Comparison of ENCODE assay signal across 33 mouse cellular contexts in genomic region chr2:151040411-151040810, GRCm38 (mm10). TPM values are rescaled to one million over a fixed set of nuclear protein-coding genes. Genes with fewer than 3 reads are reported as not detected.
DNase-seq lines count a peak whose midpoint lies in the region; ATAC-seq and TF ChIP-seq lines count a peak whose summit lies in the region.
"Had no signal": no experiment of that assay in that cellular context is flagged by ENCODE, and none has a peak within 500 bp of the region (broad histone marks: within the 10 kb centered on the region; RNA-seq: fewer than 3 reads in every experiment).

No protein-coding gene starts in this region.

- H3K27ac ChIP-seq in limb, embryonic 12.5 days, result no peak overlapping the region
- no peak overlapping the region for H3K27ac ChIP-seq in limb, embryonic 10.5 days
- no peak overlapping the region for H3K27ac ChIP-seq in CH12.LX (ENCODE audit: insufficient read depth, low read depth)
- no peak overlapping the region for H3K27ac ChIP-seq in liver, embryonic 14.5 days
- H3K27ac ChIP-seq: embryonic facial prominence, embryonic 13.5 days; heart, embryonic 15.5 days; intestine, embryonic 15.5 days; macrophage had no signal

- H3K4me2 ChIP-seq in limb, embryonic 12.5 days, result no peak overlapping the region
- H3K4me2 ChIP-seq in CH12.LX (ENCODE audit: insufficient read depth, low read depth, poor library complexity, severe bottlenecking), result 0 out of 2 replicates have a peak overlapping the region, but pooled peaks have one; percentile 1
- H3K4me2 ChIP-seq in liver, embryonic 14.5 days (ENCODE audit: low read depth), result peak overlapping the region; percentile 96

- no peak for TF ChIP-seq CTCF in CH12.LX (conservative IDR thresholded peaks at IDR 0.05 in 1 of 2, IDR thresholded peaks at IDR 0.05 in 1 of 2; ENCODE audit: low read depth in 2 of 2, low read length in 2 of 2)
- no peak for TF ChIP-seq CTCF in liver, embryonic 14.5 days (IDR thresholded peaks at IDR 0.05; ENCODE audit: low read depth)

- no peak for TF ChIP-seq POLR2A in CH12.LX (IDR thresholded peaks at IDR 0.05; ENCODE audit: low read depth, low read length)

- in situ Hi-C loops in CH12.LX (cut with MboI; ENCODE audit: low pct_ligation_motif_present, low pct_unique_long_range_greater_than_20kb, low sequenced_read_pairs), result no loop called here

- ATAC-seq in erythroblast, adult 5-6 weeks (replicated peaks; ENCODE audit: low FRiP score, poor library complexity, severe bottlenecking), result no peak
- ATAC-seq in limb, embryonic 12.5 days (ENCODE audit: insufficient number of reproducible peaks, insufficient read depth, low FRiP score, low TSS enrichment, low read depth), result no peak
- no peak for ATAC-seq in liver, embryonic 14.5 days (ENCODE audit: insufficient read depth)
- no peak for ATAC-seq in megakaryocyte progenitor cell, adult 5-6 weeks (replicated peaks; ENCODE audit: poor library complexity)

- DNase-seq in limb, embryonic 10.5 days (ENCODE audit: low spot score), result no peak
- DNase-seq in CH12.LX (ENCODE audit: extremely low read depth), result no peak
- DNase-seq in liver, embryonic 14.5 days (ENCODE audit: low read depth in 3 of 3, low spot score in 3 of 3), result no peak
- DNase-seq in testis, postnatal 10 days (ENCODE audit: low spot score), result no peak
- DNase-seq: adrenal gland, adult 8-10 months; cerebellum, adult 11-12 months; cerebellum, postnatal 14 days; embryo, embryonic 11 days; gastrocnemius, adult 2 months; heart, postnatal 4 days; kidney, adult 8-10 months; layer of hippocampus, postnatal 36 days; right cerebral cortex, postnatal 14 days had no signal

- TF ChIP-seq RAD21 in CH12.LX (IDR thresholded peaks at IDR 0.05; ENCODE audit: low read depth, low read length), result no peak

- no peaks in the 10 kb centered on the region for H3K9me3 ChIP-seq in erythroblast, embryonic 14.5 days (ENCODE audit: control insufficient read depth, low read length)
- no peaks in the 10 kb centered on the region for H3K9me3 ChIP-seq in limb, embryonic 12.5 days
- no peaks in the 10 kb centered on the region for H3K9me3 ChIP-seq in limb, embryonic 10.5 days (replicated peaks)
- H3K9me3 ChIP-seq in CH12.LX (replicated peaks; ENCODE audit: low read length), result no peaks in the 10 kb centered on the region
- no peaks in the 10 kb centered on the region for H3K9me3 ChIP-seq in liver, embryonic 14.5 days (ENCODE audit: control insufficient read depth, low read length)
- H3K9me3 ChIP-seq: heart, embryonic 15.5 days; intestine, embryonic 15.5 days; midbrain, embryonic 13.5 days had no signal

- no peak for TF ChIP-seq EP300 in CH12.LX (IDR thresholded peaks at IDR 0.05; ENCODE audit: low read length)
- no peak for TF ChIP-seq EP300 in liver, embryonic 14.5 days (IDR thresholded peaks at IDR 0.05; ENCODE audit: low read depth)

- peak overlapping the region; percentile 92 for H3K4me3 ChIP-seq in erythroblast, embryonic 14.5 days (replicated peaks)
- H3K4me3 ChIP-seq in limb, embryonic 12.5 days (replicated peaks), result 0 out of 2 replicates have a peak overlapping the region, but pooled peaks have one; percentile 79
- H3K4me3 ChIP-seq in limb, embryonic 10.5 days, result no peak overlapping the region
- no peak overlapping the region for H3K4me3 ChIP-seq in CH12.LX (replicated peaks in 1 of 3; ENCODE audit: low read depth in 2 of 3, low read length in 2 of 3, poor library complexity in 1 of 3)
- peak overlapping the region in 1 of 2 experiments; percentile 91; a peak in 2 of 4 replicates for H3K4me3 ChIP-seq in liver, embryonic 14.5 days (ENCODE audit: insufficient read depth in 1 of 2, low read depth in 2 of 2, low read length in 2 of 2)

- H3K79me2 ChIP-seq in CH12.LX (replicated peaks; ENCODE audit: control insufficient read depth, extremely low read depth, insufficient read depth, poor library complexity, severe bottlenecking), result peaks cover 21% of the 10 kb centered on the region

- peaks cover 15% of the 10 kb centered on the region for H3K36me3 ChIP-seq in erythroblast, embryonic 14.5 days (ENCODE audit: control insufficient read depth)
- H3K36me3 ChIP-seq in limb, embryonic 12.5 days, result no peaks in the 10 kb centered on the region; the same call in 1 of the 2 replicates
- H3K36me3 ChIP-seq in limb, embryonic 10.5 days, result no peaks in the 10 kb centered on the region
- H3K36me3 ChIP-seq in CH12.LX (replicated peaks in 1 of 2; ENCODE audit: control insufficient read depth in 1 of 2, insufficient read depth in 1 of 2, low read length in 1 of 2), result peaks cover 0 to 2% of the 10 kb centered on the region in 2 experiments
- no peaks in the 10 kb centered on the region; the same call in none of the 2 replicates for H3K36me3 ChIP-seq in liver, embryonic 14.5 days (replicated peaks; ENCODE audit: control insufficient read depth, insufficient read depth, low read depth)
- H3K36me3 ChIP-seq: embryonic facial prominence, embryonic 13.5 days; heart, embryonic 15.5 days; intestine, embryonic 15.5 days; midbrain, embryonic 13.5 days had no signal

- dilution Hi-C loops in CH12.LX (cut with MboI; ENCODE audit: extremely low pct_ligation_motif_present, extremely low pct_unique_long_range_greater_than_20kb, low sequenced_read_pairs), result no loop called here

- H3K9ac ChIP-seq in limb, embryonic 12.5 days (replicated peaks), result no peak overlapping the region
- no peak overlapping the region for H3K9ac ChIP-seq in CH12.LX (ENCODE audit: insufficient read depth, low read depth)
- peak overlapping the region; percentile 62 for H3K9ac ChIP-seq in liver, embryonic 14.5 days (replicated peaks)
- H3K9ac ChIP-seq: heart, embryonic 15.5 days had no signal

- H3K27me3 ChIP-seq in erythroblast, embryonic 14.5 days (ENCODE audit: control insufficient read depth), result no peaks in the 10 kb centered on the region
- no peaks in the 10 kb centered on the region for H3K27me3 ChIP-seq in limb, embryonic 12.5 days
- no peaks in the 10 kb centered on the region for H3K27me3 ChIP-seq in limb, embryonic 10.5 days (ENCODE audit: low read depth, poor library complexity, severe bottlenecking)
- peaks cover 3% of the 10 kb centered on the region for H3K27me3 ChIP-seq in CH12.LX (replicated peaks)
- H3K27me3 ChIP-seq in liver, embryonic 14.5 days (ENCODE audit: control insufficient read depth, insufficient read depth, low read length), result no peaks in the 10 kb centered on the region
- H3K27me3 ChIP-seq: embryonic facial prominence, embryonic 13.5 days; heart, embryonic 15.5 days; intestine, embryonic 15.5 days; midbrain, embryonic 13.5 days had no signal

- 90% methylated on average over 1 of the region's 1 CpGs for WGBS in limb, embryonic 12.5 days
- 83% methylated on average over 1 of the region's 1 CpGs for WGBS in limb, embryonic 10.5 days
- WGBS in liver, embryonic 14.5 days (ENCODE audit: insufficient replicate concordance), result 69% methylated on average over 1 of the region's 1 CpGs

- H3K4me1 ChIP-seq in erythroblast, embryonic 14.5 days (ENCODE audit: control insufficient read depth), result peaks cover 41% of the 10 kb centered on the region
- peaks cover 16% of the 10 kb centered on the region for H3K4me1 ChIP-seq in limb, embryonic 12.5 days (replicated peaks)
- peaks cover 10% of the 10 kb centered on the region for H3K4me1 ChIP-seq in limb, embryonic 10.5 days
- peaks cover 5 to 20% of the 10 kb centered on the region in 2 experiments; a peak in 2 of 4 replicates for H3K4me1 ChIP-seq in CH12.LX (ENCODE audit: control insufficient read depth in 1 of 2, insufficient read depth in 2 of 2)
- H3K4me1 ChIP-seq in liver, embryonic 14.5 days (replicated peaks; ENCODE audit: control insufficient read depth in 2 of 2, insufficient read depth in 2 of 2, low read length in 1 of 2), result peaks cover 14 to 19% of the 10 kb centered on the region in 2 experiments
- H3K4me1 ChIP-seq: intestine, embryonic 15.5 days had no signal

RNA-seq across cellular contexts. Expression of gene Nanp, which starts 1.2 kb away (rescaled TPM):
- polyA plus RNA-seq in erythroblast, embryonic 14.5 days (2012), result 2.4 and 4.6 TPM in 2 replicates
- total RNA-seq in erythroblast, adult 5-6 weeks (2015; ENCODE audit: low replicate concordance), result 22.1 and 31.6 TPM in 2 replicates
- total RNA-seq in erythroblast, adult 5-6 weeks (2017; ENCODE audit: low replicate concordance), result 16.5 and 43.2 TPM in 2 replicates
- polyA plus RNA-seq in limb, embryonic 12.5 days (2016; fragmentation: Nextera tagmentation; extraction: Ambion mirVana), result 51.4 and 53.4 TPM in 2 replicates
- 53.8 and 54.4 TPM in 2 replicates for polyA plus RNA-seq in limb, embryonic 10.5 days (2016; fragmentation: Nextera tagmentation; extraction: Ambion mirVana)
- total RNA-seq in CH12.LX (2012; rRNA removed), result 15.6 and 22.2 TPM in 2 replicates
- 30.8 and 35.3 TPM in 2 replicates for total RNA-seq in CH12.LX (2014; rRNA removed)
- polyA plus RNA-seq in CH12.LX (2012; ENCODE audit: insufficient read length, low read depth), result 31.9 and 33.0 TPM in 2 replicates
- polyA plus RNA-seq in liver, embryonic 14.5 days (2012; rRNA removed), result 17.9 and 28.8 TPM in 2 replicates
- 76.9 and 81.4 TPM in 2 replicates for polyA plus RNA-seq in liver, embryonic 14.5 days (2014; fragmentation: Nextera tagmentation; extraction: Ambion mirVana)
- total RNA-seq in megakaryocyte progenitor cell, adult 5-6 weeks (2015), result 22.7 and 38.8 TPM in 2 replicates
- 19.3 and 22.5 TPM in 2 replicates for total RNA-seq in megakaryocyte progenitor cell, adult 5-6 weeks (2017)

RNA-seq across cellular contexts. Expression of gene Ninl, which starts 1.2 kb away (rescaled TPM):
- polyA plus RNA-seq in erythroblast, embryonic 14.5 days (2012), result 2.4 and 3.2 TPM in 2 replicates
- 16.9 and 21.9 TPM in 2 replicates for total RNA-seq in erythroblast, adult 5-6 weeks (2015; ENCODE audit: low replicate concordance)
- 71.1 and 103 TPM in 2 replicates for total RNA-seq in erythroblast, adult 5-6 weeks (2017; ENCODE audit: low replicate concordance)
- polyA plus RNA-seq in limb, embryonic 12.5 days (2016; fragmentation: Nextera tagmentation; extraction: Ambion mirVana), result 13.2 and 14.5 TPM in 2 replicates
- polyA plus RNA-seq in limb, embryonic 10.5 days (2016; fragmentation: Nextera tagmentation; extraction: Ambion mirVana), result 21.5 and 22.6 TPM in 2 replicates
- total RNA-seq in CH12.LX (2012; rRNA removed) (5.8 and 6.6 TPM in 2 replicates), CH12.LX (2014; rRNA removed) (1.8 and 3.8 TPM in 2 replicates)
- polyA plus RNA-seq in CH12.LX (2012; ENCODE audit: insufficient read length, low read depth), result 3.5 and 4.1 TPM in 2 replicates
- polyA plus RNA-seq in liver, embryonic 14.5 days (2012; rRNA removed), result 7.2 and 17.3 TPM in 2 replicates
- 7.0 and 9.8 TPM in 2 replicates for polyA plus RNA-seq in liver, embryonic 14.5 days (2014; fragmentation: Nextera tagmentation; extraction: Ambion mirVana)
- total RNA-seq in megakaryocyte progenitor cell, adult 5-6 weeks (2015), result 0.46 and 0.84 TPM in 2 replicates
- 1.2 and 1.5 TPM in 2 replicates for total RNA-seq in megakaryocyte progenitor cell, adult 5-6 weeks (2017)

RNA-seq across cellular contexts. Expression of gene Gm14151, which starts 51.7 kb away (rescaled TPM):
- 0.02 TPM in 1 of 2 replicates, not detected in the other for polyA plus RNA-seq in erythroblast, embryonic 14.5 days (2012)
- not detected in 2 replicates for total RNA-seq in erythroblast, adult 5-6 weeks (2015; ENCODE audit: low replicate concordance)
- total RNA-seq in erythroblast, adult 5-6 weeks (2017; ENCODE audit: low replicate concordance), result not detected in 2 replicates
- not detected in 2 replicates for polyA plus RNA-seq in limb, embryonic 12.5 days (2016; fragmentation: Nextera tagmentation; extraction: Ambion mirVana)
- not detected in 2 replicates for polyA plus RNA-seq in limb, embryonic 10.5 days (2016; fragmentation: Nextera tagmentation; extraction: Ambion mirVana)
- total RNA-seq in CH12.LX (2012; rRNA removed) (not detected in 2 replicates), CH12.LX (2014; rRNA removed) (not detected in 2 replicates)
- not detected in 2 replicates for polyA plus RNA-seq in CH12.LX (2012; ENCODE audit: insufficient read length, low read depth)
- polyA plus RNA-seq in liver, embryonic 14.5 days (2012; rRNA removed), result not detected in 2 replicates
- polyA plus RNA-seq in liver, embryonic 14.5 days (2014; fragmentation: Nextera tagmentation; extraction: Ambion mirVana), result not detected in 2 replicates
- total RNA-seq in megakaryocyte progenitor cell, adult 5-6 weeks (2015), result not detected in 2 replicates
- total RNA-seq in megakaryocyte progenitor cell, adult 5-6 weeks (2017), result not detected in 2 replicates
- total RNA-seq: adrenal gland, adult 8-10 months; gastrocnemius, adult 2 months; gastrocnemius, postnatal 4 days; heart, postnatal 4 days; layer of hippocampus, adult 18-20 months; layer of hippocampus, postnatal 36 days; left cerebral cortex, postnatal 10 days; MEL had no signal
- polyA plus RNA-seq: CD4-positive, CD25-positive, alpha-beta regulatory T cell, adult 4 months; embryonic facial prominence, embryonic 13.5 days; forebrain, embryonic 14.5 days; frontal cortex, adult 2 months; heart, embryonic 15.5 days; intestine, embryonic 15.5 days; limb, embryonic 14.5 days; lung, embryonic 16.5 days; macrophage; midbrain, embryonic 13.5 days; neural tube, embryonic 11.5 days; urinary bladder, adult 2 months had no signal

RNA-seq across cellular contexts. Expression of gene Gm14147, which starts 57.6 kb away (rescaled TPM):
- polyA plus RNA-seq in erythroblast, embryonic 14.5 days (2012), result not detected in 2 replicates
- not detected in 2 replicates for total RNA-seq in erythroblast, adult 5-6 weeks (2015; ENCODE audit: low replicate concordance)
- total RNA-seq in erythroblast, adult 5-6 weeks (2017; ENCODE audit: low replicate concordance), result 0.56 TPM in 1 of 2 replicates, not detected in the other
- polyA plus RNA-seq in limb, embryonic 12.5 days (2016; fragmentation: Nextera tagmentation; extraction: Ambion mirVana), result not detected in 2 replicates
- polyA plus RNA-seq in limb, embryonic 10.5 days (2016; fragmentation: Nextera tagmentation; extraction: Ambion mirVana), result not detected in 2 replicates
- not detected in 2 replicates for total RNA-seq in CH12.LX (2012; rRNA removed)
- total RNA-seq in CH12.LX (2014; rRNA removed), result not detected in 2 replicates
- not detected in 2 replicates for polyA plus RNA-seq in CH12.LX (2012; ENCODE audit: insufficient read length, low read depth)
- not detected in 2 replicates for polyA plus RNA-seq in liver, embryonic 14.5 days (2012; rRNA removed)
- polyA plus RNA-seq in liver, embryonic 14.5 days (2014; fragmentation: Nextera tagmentation; extraction: Ambion mirVana), result not detected in 2 replicates
- not detected in 2 replicates for total RNA-seq in megakaryocyte progenitor cell, adult 5-6 weeks (2015)
- not detected in 2 replicates for total RNA-seq in megakaryocyte progenitor cell, adult 5-6 weeks (2017)
- total RNA-seq: adrenal gland, adult 8-10 months; gastrocnemius, adult 2 months; gastrocnemius, postnatal 4 days; heart, postnatal 4 days; layer of hippocampus, adult 18-20 months; layer of hippocampus, postnatal 36 days; left cerebral cortex, postnatal 10 days; MEL had no signal
- polyA plus RNA-seq: CD4-positive, CD25-positive, alpha-beta regulatory T cell, adult 4 months; embryonic facial prominence, embryonic 13.5 days; forebrain, embryonic 14.5 days; frontal cortex, adult 2 months; heart, embryonic 15.5 days; intestine, embryonic 15.5 days; limb, embryonic 14.5 days; lung, embryonic 16.5 days; macrophage; midbrain, embryonic 13.5 days; neural tube, embryonic 11.5 days; urinary bladder, adult 2 months had no signal

Comparison
In these comparisons a context has a peak if more than half of its experiments do, and no peak if none do; other contexts are left out.
1. H3K4me3 ChIP-seq: peak in erythroblast, embryonic 14.5 days (single experiment) and limb, embryonic 12.5 days (single experiment); none in limb, embryonic 10.5 days (single experiment) and CH12.LX (0 of 3).